Comparison of ENCODE assay signal across 1 mouse cellular context in the genomic region with DNA sequence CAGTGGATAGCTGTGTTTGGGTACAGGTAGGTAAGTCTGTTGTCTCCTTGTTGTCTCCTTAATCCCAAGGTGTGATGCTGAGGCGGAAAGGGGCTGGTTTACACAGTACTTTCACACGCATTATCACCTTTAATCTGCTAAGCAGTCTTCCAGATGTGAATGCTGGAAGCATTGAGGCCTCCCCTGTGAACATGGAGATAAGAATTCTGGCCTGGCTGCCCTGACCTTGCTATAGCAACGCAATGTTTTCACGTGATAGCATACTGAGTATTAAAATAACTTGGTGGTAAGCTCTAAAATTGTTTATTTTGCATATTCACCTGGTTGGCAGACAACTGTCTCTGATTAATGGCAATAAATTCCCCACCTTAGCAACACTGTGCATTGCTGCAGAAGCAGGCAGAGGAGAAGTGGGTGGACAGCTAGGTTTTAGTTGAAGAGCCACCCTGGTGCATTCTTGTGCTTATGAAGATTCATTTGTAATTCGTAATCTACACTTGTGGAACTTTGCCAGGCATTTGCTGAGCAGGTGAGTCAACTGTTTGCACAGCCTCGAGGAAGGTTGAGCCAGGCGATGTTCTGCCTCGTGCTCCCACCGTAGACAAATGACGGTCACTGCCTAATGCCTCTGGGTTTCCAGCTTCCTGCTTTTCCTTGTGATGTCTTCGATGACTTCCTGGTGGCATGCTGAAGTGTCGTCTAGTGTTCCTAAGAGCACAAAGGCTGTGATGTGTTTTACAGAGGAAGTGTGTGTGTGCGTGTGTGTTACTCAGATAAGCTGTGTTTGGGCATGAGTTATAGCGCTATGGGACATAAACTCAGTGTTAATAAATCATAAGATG.
TF ChIP-seq lines count a peak whose summit lies in the region.

No protein-coding gene starts in this region.

TF ChIP-seq in MEL, 35 proteins besides CTCF, POLR2A, EP300 and RAD21 (continued from another document):
- no peak for TF ChIP-seq SMC3 (IDR thresholded peaks at IDR 0.05; ENCODE audit: low read depth, low read length)
- TF ChIP-seq MEF2A (IDR thresholded peaks at IDR 0.05; ENCODE audit: extremely low read depth, insufficient replicate concordance, low read depth, low read length, poor library complexity, severe bottlenecking): no peak
- peak; percentile 68 for TF ChIP-seq GATA1 (IDR thresholded peaks at IDR 0.05; ENCODE audit: low read depth, low read length)
- TF ChIP-seq ZNF384 (IDR thresholded peaks at IDR 0.05; ENCODE audit: low read depth, low read length): no peak
- TF ChIP-seq ETS1 (IDR thresholded peaks at IDR 0.05; ENCODE audit: low read depth, low read length): peak; percentile 36; the same call in 1 of the 2 replicates
- peak; percentile 52; the same call in 1 of the 2 replicates for TF ChIP-seq MAX (IDR thresholded peaks at IDR 0.05; ENCODE audit: low read length)
- TF ChIP-seq RCOR1 (IDR thresholded peaks at IDR 0.05; ENCODE audit: low read depth, low read length): no peak
- TF ChIP-seq MYB (IDR thresholded peaks at IDR 0.05; ENCODE audit: low read depth, low read length): no peak
- TF ChIP-seq SIN3A (IDR thresholded peaks at IDR 0.05; ENCODE audit: low read length): no peak
- TF ChIP-seq UBTF (IDR thresholded peaks at IDR 0.05; ENCODE audit: borderline replicate concordance, insufficient read depth, low read depth, low read length): no peak
TF ChIP-seq in MEL: peak in this region for 7.
